Mouse (Mus musculus): Measurements from ENCODE around the gene Magi2. TPM values are rescaled to one million over a fixed set of nuclear protein-coding genes. Genes with fewer than 3 reads are reported as not detected.

Magi2 gene
- polyA plus RNA-seq, 1 experiment = 1.8 TPM

GRCm38 (mm10) chr5:20359021-20359420 is 1132.2 kb downstream of the Magi2 start:
- DNase-seq (ENCODE audit: low read depth) = no peak

GRCm38 (mm10) chr5:20362154-20362553 is 1135.3 kb downstream of the Magi2 start:
- DNase-seq (ENCODE audit: low read depth) = no peak

- no peak for DNase-seq (ENCODE audit: low read depth)
These were observed 1136.4 kb downstream of the Magi2 start for GRCm38 (mm10) chr5:20363216-20363615.

GRCm38 (mm10) chr5:20373586-20373985 is 1146.8 kb downstream of the Magi2 start:
- DNase-seq (ENCODE audit: low read depth) = no peak

GRCm38 (mm10) chr5:20378071-20378800 is 1151.4 kb downstream of the Magi2 start:
- DNase-seq (ENCODE audit: low read depth) = no peak

GRCm38 (mm10) chr5:20404533-20404932 is 1177.7 kb downstream of the Magi2 start:
- DNase-seq (ENCODE audit: low read depth) = no peak

GRCm38 (mm10) chr5:20406626-20407025 is 1179.8 kb downstream of the Magi2 start:
- DNase-seq (ENCODE audit: low read depth) = no peak

GRCm38 (mm10) chr5:20415320-20415719 is 1188.5 kb downstream of the Magi2 start:
- no peak for DNase-seq (ENCODE audit: low read depth)

- DNase-seq (ENCODE audit: low read depth) = no peak
These were observed 1190.5 kb downstream of the Magi2 start for GRCm38 (mm10) chr5:20417348-20417747.

- no peak for DNase-seq (ENCODE audit: low read depth)
These were observed 1205.4 kb downstream of the Magi2 start for GRCm38 (mm10) chr5:20432148-20432813.

- no peak for DNase-seq (ENCODE audit: low read depth)
These were observed 1219.8 kb downstream of the Magi2 start for GRCm38 (mm10) chr5:20446471-20447174.

GRCm38 (mm10) chr5:20456106-20456505 is 1229.3 kb downstream of the Magi2 start:
- no peak for DNase-seq (ENCODE audit: low read depth)

- DNase-seq (ENCODE audit: low read depth) = no peak
These were observed 1231.1 kb downstream of the Magi2 start for GRCm38 (mm10) chr5:20457742-20458510.

GRCm38 (mm10) chr5:20461709-20462108 is 1234.9 kb downstream of the Magi2 start:
- DNase-seq (ENCODE audit: low read depth) = no peak

GRCm38 (mm10) chr5:20462376-20462775 is 1235.5 kb downstream of the Magi2 start:
- no peak for DNase-seq (ENCODE audit: low read depth)

GRCm38 (mm10) chr5:20469721-20470120 is 1242.9 kb downstream of the Magi2 start:
- DNase-seq (ENCODE audit: low read depth) = no peak

GRCm38 (mm10) chr5:20470466-20470865 is 1243.6 kb downstream of the Magi2 start:
- DNase-seq (ENCODE audit: low read depth) = no peak

- DNase-seq (ENCODE audit: low read depth) = no peak
These were observed 1257.7 kb downstream of the Magi2 start for GRCm38 (mm10) chr5:20484505-20484904.

GRCm38 (mm10) chr5:20491911-20492310 is 1265.1 kb downstream of the Magi2 start:
- no peak for DNase-seq (ENCODE audit: low read depth)

- no peak for DNase-seq (ENCODE audit: low read depth)
These were observed 1265.8 kb downstream of the Magi2 start for GRCm38 (mm10) chr5:20492679-20493078.

GRCm38 (mm10) chr5:20494010-20494409 is 1267.2 kb downstream of the Magi2 start:
- DNase-seq (ENCODE audit: low read depth) = no peak

GRCm38 (mm10) chr5:20496924-20497323 is 1270.1 kb downstream of the Magi2 start:
- no peak for DNase-seq (ENCODE audit: low read depth)
